Mouse (Mus musculus): Measurements from ENCODE around the gene Acvrl1. TPM values are rescaled to one million over a fixed set of nuclear protein-coding genes. Genes with fewer than 3 reads are reported as not detected.

The Acvrl1 gene
- 2.5 TPM in 2 replicates for polyA plus RNA-seq (2014; fragmentation: Nextera tagmentation; extraction: Ambion mirVana)

GRCm38 (mm10) chr15:101128181-101129089 lies at the start of gene Acvrl1:
Acvrl1 (plus strand) TSS chr15:101128522.
- peak within 1 kb of the TSS; percentile 19 for H3K4me3 ChIP-seq (ENCODE audit: low read depth, low read length)
- H3K27me3 ChIP-seq (replicated peaks; ENCODE audit: control insufficient read depth, insufficient read depth, low read length) = peaks cover 68% of the 10 kb centered on the region
- no peak for DNase-seq (ENCODE audit: low spot score)
- WGBS = 5% methylated on average over 46 of the region's 46 CpGs
- H3K4me2 ChIP-seq = peak within 1 kb of the TSS; percentile 53
- H3K4me1 ChIP-seq (replicated peaks; ENCODE audit: control insufficient read depth, insufficient read depth, low read length) = peaks cover 10% of the 10 kb centered on the region
- no peaks in the 10 kb centered on the region for H3K36me3 ChIP-seq (ENCODE audit: control insufficient read depth, insufficient read depth, low read length)
- no peaks in the 10 kb centered on the region for H3K9me3 ChIP-seq (ENCODE audit: control insufficient read depth, low read length)
- H3K9ac ChIP-seq (ENCODE audit: low read depth, low read length) = no peak within 1 kb of the TSS
- H3K27ac ChIP-seq (ENCODE audit: low read depth, low read length) = no peak within 1 kb of the TSS
- ATAC-seq (replicated peaks; ENCODE audit: low FRiP score) = no peak

GRCm38 (mm10) chr15:101078731-101079156 lies 49.6 kb upstream of the Acvrl1 start:
- Histone ChIP-seq H3K27me3 (replicated peaks; ENCODE audit: control insufficient read depth, insufficient read depth, low read length) (peaks cover 58% of the 10 kb centered on the region), H3K9me3 (ENCODE audit: control insufficient read depth, low read length) (no peaks in the 10 kb centered on the region), H3K36me3 (ENCODE audit: control insufficient read depth, insufficient read depth, low read length) (no peaks in the 10 kb centered on the region; the same call in 1 of the 2 replicates), H3K9ac (ENCODE audit: low read depth, low read length) (peak overlapping the region; percentile 64; the same call in 1 of the 2 replicates), H3K4me3 (ENCODE audit: low read depth, low read length) (peak overlapping the region; percentile 70), H3K4me2 (peak overlapping the region; percentile 63), H3K4me1 (replicated peaks; ENCODE audit: control insufficient read depth, insufficient read depth, low read length) (peaks cover 17% of the 10 kb centered on the region), H3K27ac (ENCODE audit: low read depth, low read length) (peak overlapping the region; percentile 86)
- WGBS = 2% methylated on average over 27 of the region's 30 CpGs
- DNase-seq (ENCODE audit: low spot score) (peak; percentile 78), ATAC-seq (replicated peaks; ENCODE audit: low FRiP score) (peak; percentile 79)

DNA sequence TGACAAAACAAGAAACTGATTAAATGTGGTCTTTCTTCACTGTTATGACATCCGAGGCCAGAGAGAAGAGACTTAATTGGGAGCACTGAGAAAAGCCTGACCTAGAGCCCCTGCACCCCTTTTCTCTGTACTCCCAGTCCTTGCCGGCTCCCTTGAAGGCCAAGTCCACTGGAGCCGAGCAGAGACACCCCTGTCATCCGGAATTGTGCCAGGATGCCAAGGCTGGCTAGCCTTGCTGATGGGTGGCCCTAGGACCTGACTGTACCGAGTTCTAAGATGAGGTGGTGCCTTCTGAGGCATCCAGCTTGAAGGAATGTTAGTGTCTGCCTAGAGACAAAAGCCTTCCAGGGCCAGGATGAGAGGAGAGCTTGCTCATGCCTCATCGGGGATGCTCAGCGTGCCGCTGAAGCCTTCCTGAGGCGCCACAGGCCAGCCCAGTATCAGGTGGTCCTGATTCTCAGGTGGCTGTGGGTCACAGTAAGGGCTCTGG lies 48.2 kb upstream of the Acvrl1 start:
- ATAC-seq (replicated peaks; ENCODE audit: low FRiP score) = no peak
- Histone ChIP-seq H3K4me3 (ENCODE audit: low read depth, low read length) (no peak overlapping the region), H3K9me3 (ENCODE audit: control insufficient read depth, low read length) (no peaks in the 10 kb centered on the region), H3K27me3 (replicated peaks; ENCODE audit: control insufficient read depth, insufficient read depth, low read length) (peaks cover 57% of the 10 kb centered on the region), H3K4me2 (no peak overlapping the region), H3K27ac (ENCODE audit: low read depth, low read length) (no peak overlapping the region), H3K4me1 (replicated peaks; ENCODE audit: control insufficient read depth, insufficient read depth, low read length) (peaks cover 13% of the 10 kb centered on the region), H3K36me3 (ENCODE audit: control insufficient read depth, insufficient read depth, low read length) (no peaks in the 10 kb centered on the region), H3K9ac (ENCODE audit: low read depth, low read length) (no peak overlapping the region)
- WGBS = 78% methylated on average over 9 of the region's 9 CpGs
- no peak for DNase-seq (ENCODE audit: low spot score)

- no peak overlapping the region for H3K4me3 ChIP-seq (ENCODE audit: low read depth, low read length)
- no peak for DNase-seq (ENCODE audit: low spot score)
- H3K4me1 ChIP-seq (replicated peaks; ENCODE audit: control insufficient read depth, insufficient read depth, low read length) = peaks cover 11% of the 10 kb centered on the region
- H3K9me3 ChIP-seq (ENCODE audit: control insufficient read depth, low read length) = no peaks in the 10 kb centered on the region
- H3K4me2 ChIP-seq = no peak overlapping the region
- peaks cover 47% of the 10 kb centered on the region for H3K27me3 ChIP-seq (replicated peaks; ENCODE audit: control insufficient read depth, insufficient read depth, low read length)
- H3K36me3 ChIP-seq (ENCODE audit: control insufficient read depth, insufficient read depth, low read length) = no peaks in the 10 kb centered on the region
- WGBS = 65% methylated on average over 7 of the region's 7 CpGs
- H3K27ac ChIP-seq (ENCODE audit: low read depth, low read length) = no peak overlapping the region; the same call in 1 of the 2 replicates
- ATAC-seq (replicated peaks; ENCODE audit: low FRiP score) = no peak
- no peak overlapping the region for H3K9ac ChIP-seq (ENCODE audit: low read depth, low read length)
Measured at GRCm38 (mm10) chr15:101081035-101081548, 47.2 kb upstream of the Acvrl1 start.

GRCm38 (mm10) chr15:101082236-101082635 lies 46.1 kb upstream of the Acvrl1 start:
- Histone ChIP-seq H3K4me2 (no peak overlapping the region), H3K27ac (ENCODE audit: low read depth, low read length) (no peak overlapping the region), H3K9me3 (ENCODE audit: control insufficient read depth, low read length) (no peaks in the 10 kb centered on the region), H3K36me3 (ENCODE audit: control insufficient read depth, insufficient read depth, low read length) (no peaks in the 10 kb centered on the region), H3K27me3 (replicated peaks; ENCODE audit: control insufficient read depth, insufficient read depth, low read length) (peaks cover 37% of the 10 kb centered on the region), H3K9ac (ENCODE audit: low read depth, low read length) (no peak overlapping the region), H3K4me1 (replicated peaks; ENCODE audit: control insufficient read depth, insufficient read depth, low read length) (peaks cover 6% of the 10 kb centered on the region), H3K4me3 (ENCODE audit: low read depth, low read length) (no peak overlapping the region)
- WGBS = 58% methylated on average over 4 of the region's 4 CpGs
- DNase-seq (ENCODE audit: low spot score) = no peak
- no peak for ATAC-seq (replicated peaks; ENCODE audit: low FRiP score)

GRCm38 (mm10) chr15:101084499-101084898 lies 43.8 kb upstream of the Acvrl1 start:
- ATAC-seq (replicated peaks; ENCODE audit: low FRiP score) = no peak
- H3K4me1 ChIP-seq (replicated peaks; ENCODE audit: control insufficient read depth, insufficient read depth, low read length) = peaks cover 2% of the 10 kb centered on the region
- 65% methylated on average over 10 of the region's 10 CpGs for WGBS
- no peak overlapping the region for H3K27ac ChIP-seq (ENCODE audit: low read depth, low read length)
- DNase-seq (ENCODE audit: low spot score) = no peak
- H3K36me3 ChIP-seq (ENCODE audit: control insufficient read depth, insufficient read depth, low read length) = no peaks in the 10 kb centered on the region
- H3K9me3 ChIP-seq (ENCODE audit: control insufficient read depth, low read length) = no peaks in the 10 kb centered on the region
- H3K9ac ChIP-seq (ENCODE audit: low read depth, low read length) = no peak overlapping the region
- no peak overlapping the region for H3K4me3 ChIP-seq (ENCODE audit: low read depth, low read length)
- no peak overlapping the region for H3K4me2 ChIP-seq
- H3K27me3 ChIP-seq (replicated peaks; ENCODE audit: control insufficient read depth, insufficient read depth, low read length) = peaks cover 14% of the 10 kb centered on the region

- no peak for DNase-seq (ENCODE audit: low spot score)
- Histone ChIP-seq H3K9ac (ENCODE audit: low read depth, low read length) (no peak overlapping the region), H3K9me3 (ENCODE audit: control insufficient read depth, low read length) (no peaks in the 10 kb centered on the region), H3K4me1 (replicated peaks; ENCODE audit: control insufficient read depth, insufficient read depth, low read length) (no peaks in the 10 kb centered on the region), H3K36me3 (ENCODE audit: control insufficient read depth, insufficient read depth, low read length) (no peaks in the 10 kb centered on the region), H3K4me2 (no peak overlapping the region), H3K27ac (ENCODE audit: low read depth, low read length) (no peak overlapping the region), H3K27me3 (replicated peaks; ENCODE audit: control insufficient read depth, insufficient read depth, low read length) (no peaks in the 10 kb centered on the region; the same call in 1 of the 2 replicates), H3K4me3 (ENCODE audit: low read depth, low read length) (no peak overlapping the region)
- 73% methylated on average over 9 of the region's 9 CpGs for WGBS
- no peak for ATAC-seq (replicated peaks; ENCODE audit: low FRiP score)
Measured at GRCm38 (mm10) chr15:101086451-101086850, 41.9 kb upstream of the Acvrl1 start.

- no peaks in the 10 kb centered on the region for H3K9me3 ChIP-seq (ENCODE audit: control insufficient read depth, low read length)
- H3K4me3 ChIP-seq (ENCODE audit: low read depth, low read length) = no peak overlapping the region
- H3K4me1 ChIP-seq (replicated peaks; ENCODE audit: control insufficient read depth, insufficient read depth, low read length) = peaks cover 1% of the 10 kb centered on the region; the same call in 1 of the 2 replicates
- H3K4me2 ChIP-seq = no peak overlapping the region
- ATAC-seq (replicated peaks; ENCODE audit: low FRiP score) (no peak), DNase-seq (ENCODE audit: low spot score) (no peak)
- no peaks in the 10 kb centered on the region for H3K27me3 ChIP-seq (replicated peaks; ENCODE audit: control insufficient read depth, insufficient read depth, low read length)
- no peak overlapping the region for H3K9ac ChIP-seq (ENCODE audit: low read depth, low read length)
- no peak overlapping the region for H3K27ac ChIP-seq (ENCODE audit: low read depth, low read length)
- no peaks in the 10 kb centered on the region for H3K36me3 ChIP-seq (ENCODE audit: control insufficient read depth, insufficient read depth, low read length)
- 67% methylated on average over 3 of the region's 3 CpGs for WGBS
Measured at GRCm38 (mm10) chr15:101086956-101087355, 41.4 kb upstream of the Acvrl1 start.

Data from liver, embryonic 11.5 days (tissue).